Mouse (Mus musculus): ENCODE data around the gene Gm43552.
"Not testable (repeated sequence)": the region's sequence is repeated elsewhere in the genome, so short reads cannot be mapped to it uniquely, and the experiment has no call there.

The Gm43552 gene

DNA sequence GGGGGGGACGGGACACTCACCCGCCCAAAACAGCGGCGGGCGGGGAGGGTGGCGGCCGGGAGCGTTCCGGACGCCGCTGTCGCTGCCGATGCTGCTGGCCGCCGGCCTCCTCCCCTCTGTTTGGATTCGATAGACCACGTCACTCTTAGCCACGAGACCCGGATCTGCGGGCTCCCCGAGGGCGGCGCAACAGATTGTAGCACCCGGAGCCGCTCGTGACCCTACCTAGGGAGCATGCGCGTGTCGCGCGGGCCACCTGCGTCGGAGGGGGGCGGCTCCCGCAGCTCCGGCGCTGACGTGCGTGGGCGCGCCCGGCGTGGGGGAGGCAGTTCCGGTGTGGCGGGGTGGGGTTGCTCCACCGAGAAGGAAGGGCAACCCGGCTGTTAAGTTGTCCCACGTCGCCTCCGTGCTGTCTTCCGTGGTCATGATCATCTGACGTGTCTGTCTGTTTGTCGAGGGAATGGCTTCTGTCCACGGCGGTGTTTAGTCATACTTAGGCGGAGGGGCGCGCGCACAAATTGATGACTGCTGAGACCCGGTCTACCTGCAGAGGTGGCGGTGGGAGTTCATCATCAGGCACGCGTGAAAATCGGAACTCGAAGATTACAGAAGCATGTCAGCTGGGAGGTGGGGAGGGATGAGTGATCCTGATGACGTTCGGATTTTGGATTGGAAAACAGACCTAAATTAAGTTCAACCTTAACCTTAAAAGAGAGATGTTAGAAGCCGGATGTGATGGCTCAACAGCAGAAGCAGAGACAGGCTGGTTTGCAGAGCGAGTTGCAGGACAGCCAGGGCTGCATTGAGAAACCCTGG is at the start of gene Gm43552:
Gene Gm43552, minus strand, starts transcription at position 118 of the 816 bp plus-strand sequence.
- peak; percentile 84 for DNase-seq (ENCODE audit: low read depth)

DNA sequence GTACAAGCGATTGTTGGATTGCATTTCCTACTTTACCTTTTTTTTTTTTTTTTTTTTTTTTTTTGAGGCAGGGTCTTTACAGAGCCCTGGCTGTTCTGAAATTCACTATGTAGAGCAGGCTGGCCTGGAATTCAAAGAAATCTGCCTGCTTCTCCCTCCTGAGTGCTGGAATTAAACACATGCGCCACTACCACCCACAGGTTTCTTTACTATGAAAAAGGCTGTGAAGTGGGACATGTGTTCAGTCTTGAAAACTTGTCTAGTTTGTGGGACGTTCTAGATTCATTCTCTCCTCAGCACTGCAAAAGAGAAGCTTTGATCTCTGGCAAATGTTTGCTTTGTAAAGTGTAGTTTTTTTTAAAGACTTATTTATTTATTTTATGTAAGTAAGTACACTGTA is 49.3 kb upstream of the Gm43552 start:
- no peak for DNase-seq (ENCODE audit: low read depth)

DNA sequence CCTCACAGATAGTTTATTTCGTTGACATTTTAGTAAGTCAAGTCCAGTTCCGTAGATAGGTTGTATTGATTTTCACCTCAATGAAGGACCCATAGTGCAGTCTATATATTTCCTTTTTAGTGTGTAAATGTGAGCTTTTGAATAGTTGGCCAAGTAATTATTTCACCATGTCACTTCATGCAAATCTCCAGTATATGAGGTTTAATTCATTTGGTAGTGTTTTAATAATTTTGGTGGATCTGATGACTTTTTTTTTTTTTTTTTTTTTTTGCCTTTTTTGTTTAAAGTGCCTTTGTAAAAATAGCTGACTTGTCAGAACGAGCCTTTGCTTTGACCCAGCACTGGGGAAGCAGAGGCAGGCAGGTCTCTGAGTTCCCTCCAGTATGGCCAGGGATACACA is 47.2 kb upstream of the Gm43552 start:
- no peak for DNase-seq (ENCODE audit: low read depth)

DNA sequence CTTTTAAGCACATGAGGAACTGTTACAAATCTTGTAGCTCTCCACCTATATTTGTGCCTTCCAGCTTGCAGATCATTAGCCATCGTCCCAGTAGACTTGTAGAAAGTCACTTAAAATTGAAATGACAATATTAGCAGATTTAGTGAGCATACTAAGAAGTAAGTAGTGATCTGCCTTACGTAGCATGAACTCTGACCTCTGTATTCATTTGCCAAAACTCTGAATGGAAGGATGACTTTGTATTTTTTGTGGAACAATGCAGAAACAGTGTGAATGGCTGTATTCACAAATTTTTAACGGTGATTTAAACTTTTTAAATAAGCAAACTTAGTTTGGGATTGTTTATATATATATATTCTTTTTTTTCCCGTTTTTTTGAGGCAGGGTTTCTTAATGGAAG is 46.2 kb upstream of the Gm43552 start:
- no peak for DNase-seq (ENCODE audit: low read depth)

DNA sequence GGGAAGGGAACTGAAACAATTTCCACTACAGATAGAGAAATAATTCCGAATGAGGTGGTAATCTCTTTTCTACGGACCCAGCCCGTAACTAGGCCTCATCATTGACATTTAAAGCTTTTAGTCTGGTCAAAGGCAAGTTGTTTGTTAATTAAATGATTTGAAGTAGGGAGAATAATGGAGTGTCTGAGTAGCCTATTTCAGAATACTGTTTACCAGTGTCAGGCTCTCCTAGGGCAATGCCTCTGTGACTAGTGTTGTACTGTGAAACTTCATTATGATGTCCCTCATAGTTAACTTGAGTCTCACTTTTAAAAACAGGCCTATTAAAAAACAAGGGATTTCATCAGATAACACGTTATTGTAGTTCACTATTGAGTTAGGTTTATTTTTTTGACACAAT is 45.5 kb upstream of the Gm43552 start:
- DNase-seq (ENCODE audit: low read depth) = no peak

DNA sequence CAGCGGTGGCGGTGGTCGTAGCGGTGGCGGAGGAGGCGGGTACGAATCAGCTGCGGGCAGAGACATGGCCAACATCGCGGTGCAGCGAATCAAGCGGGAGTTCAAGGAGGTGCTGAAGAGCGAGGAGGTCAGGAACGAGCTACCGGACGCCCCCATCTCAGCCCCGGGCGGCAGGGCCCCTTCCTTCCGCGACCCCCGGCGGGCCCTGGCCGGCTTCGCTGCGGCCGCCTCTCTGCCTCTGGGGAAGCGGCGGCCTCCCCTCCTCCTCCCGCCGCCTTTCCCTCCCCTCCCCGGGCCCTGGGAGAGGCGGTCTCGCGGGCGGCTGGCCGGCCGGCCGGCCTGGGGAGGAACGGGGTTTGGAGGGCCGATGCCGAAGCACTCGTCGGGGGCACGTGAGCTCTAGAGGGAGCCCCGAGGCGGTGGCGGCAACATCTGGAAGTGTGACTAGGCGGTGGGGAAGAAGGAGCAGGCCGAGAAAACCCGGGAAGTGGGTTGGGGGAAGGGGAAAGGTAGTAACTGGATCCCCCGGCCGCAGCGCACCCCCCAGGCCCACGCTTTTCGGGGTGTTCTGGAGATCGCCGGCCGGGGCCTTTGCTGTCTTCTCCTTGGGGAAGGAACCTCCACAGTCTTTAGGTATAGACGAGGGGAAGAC is 44.9 kb upstream of the Gm43552 start:
- no peak for DNase-seq (ENCODE audit: low read depth)

DNA sequence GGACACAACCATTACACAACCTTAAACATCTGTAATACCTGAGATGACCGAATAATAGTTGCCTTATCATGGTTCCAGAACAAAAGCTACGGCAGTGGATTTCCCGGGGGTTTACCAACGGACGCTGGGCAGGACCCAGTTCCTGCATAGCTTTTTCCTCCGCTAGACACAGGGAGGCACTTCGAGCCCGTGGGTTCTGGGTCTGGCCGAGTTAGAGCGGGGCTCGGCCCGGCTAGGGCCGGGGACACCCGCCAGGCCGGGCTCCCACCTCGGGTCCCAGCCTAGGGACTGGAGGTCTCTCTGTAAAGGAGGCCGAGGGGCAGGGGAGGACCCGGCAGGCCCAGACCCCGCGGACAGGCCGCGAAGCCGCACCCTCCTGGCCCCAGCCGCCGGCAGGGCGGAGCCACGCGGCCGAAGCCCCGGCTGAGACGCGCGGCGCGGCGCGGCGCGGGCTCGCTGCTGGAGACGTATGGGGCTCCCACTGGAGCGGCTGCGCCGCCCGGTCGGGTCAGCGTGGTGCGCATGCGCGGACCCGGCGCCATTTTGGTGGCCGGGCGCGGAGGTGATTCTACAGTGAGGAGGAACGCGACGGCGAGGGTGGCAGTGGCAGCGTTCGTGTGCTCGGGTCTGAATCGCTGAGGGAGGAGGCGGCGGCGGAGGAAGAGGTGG is 44.3 kb upstream of the Gm43552 start, which contains the start of the genes Smim14 and Ube2k:
Gene Smim14, minus strand, starts transcription at position 434 of the 669 bp plus-strand sequence.
Gene Ube2k, plus strand, starts transcription at position 483 of the 669 bp plus-strand sequence.
- DNase-seq (ENCODE audit: low read depth) = peak; percentile 82

DNA sequence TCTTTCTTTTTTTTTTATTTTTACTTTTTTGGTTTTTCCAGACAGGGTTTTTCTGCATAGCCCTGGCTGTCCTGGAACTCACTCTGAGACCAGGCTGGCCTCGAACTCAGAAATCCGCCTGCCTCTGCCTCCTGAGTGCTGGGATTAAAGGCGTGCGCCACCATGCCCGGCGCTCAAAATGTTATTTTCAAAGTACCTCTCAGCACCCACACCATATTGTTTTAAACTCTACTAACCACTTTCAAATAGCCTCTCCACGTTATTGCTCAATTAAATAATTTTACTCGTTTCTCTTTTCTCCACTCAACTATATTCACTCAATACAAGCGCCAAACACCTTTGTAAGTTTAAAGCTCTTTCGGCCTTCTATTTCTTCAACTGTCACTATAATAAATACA is 43.4 kb upstream of the Gm43552 start:
- DNase-seq (ENCODE audit: low read depth) = not testable (repeated sequence)

DNA sequence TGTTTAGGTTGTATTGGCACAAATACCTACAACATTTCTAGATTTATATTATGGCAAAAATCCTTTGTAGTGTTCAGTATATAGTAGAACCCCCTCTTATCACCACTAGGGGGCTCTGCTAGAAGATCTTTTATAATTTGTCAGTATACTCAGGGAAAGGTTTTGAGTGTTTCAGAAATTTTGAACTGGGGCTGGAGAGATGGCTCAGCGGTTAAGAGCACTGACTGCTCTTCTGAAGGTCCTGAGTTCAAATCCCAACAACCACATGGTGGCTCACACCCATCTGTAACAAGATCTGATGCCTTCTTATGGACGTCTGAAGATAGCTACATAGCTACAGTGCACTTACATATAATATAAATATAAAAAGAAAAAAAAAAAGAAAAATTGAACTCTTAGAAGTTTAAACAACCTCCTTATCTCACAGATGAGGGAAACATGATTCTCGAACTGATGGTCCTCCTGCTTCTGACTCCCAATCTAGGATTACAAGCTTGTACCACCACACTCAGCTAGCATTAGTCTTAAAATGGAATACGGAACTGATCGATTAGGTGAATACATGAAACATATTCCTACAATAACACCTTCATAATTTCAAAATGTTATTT is 42.9 kb upstream of the Gm43552 start:
- DNase-seq (ENCODE audit: low read depth) = peak; percentile 68

DNA sequence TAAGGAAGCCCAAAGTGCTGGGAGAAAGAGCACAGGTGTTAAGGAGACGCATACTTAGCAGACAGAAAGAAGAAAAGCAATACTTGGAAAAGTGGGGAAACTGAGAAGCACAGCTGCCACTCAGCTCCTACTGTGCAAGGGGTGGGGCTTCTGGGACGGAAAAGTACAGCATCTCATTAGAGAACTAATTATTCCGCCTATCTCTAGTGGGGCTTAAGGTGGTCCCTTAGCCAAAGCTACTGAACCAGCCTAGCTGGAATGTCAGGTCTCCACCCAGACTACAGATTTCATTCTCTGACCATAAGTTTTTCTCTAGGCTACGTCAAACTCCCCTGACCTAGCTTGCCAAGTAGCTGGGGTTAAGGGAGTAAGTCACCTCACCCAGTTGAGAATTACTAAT is 41.9 kb upstream of the Gm43552 start:
- no peak for DNase-seq (ENCODE audit: low read depth)

DNA sequence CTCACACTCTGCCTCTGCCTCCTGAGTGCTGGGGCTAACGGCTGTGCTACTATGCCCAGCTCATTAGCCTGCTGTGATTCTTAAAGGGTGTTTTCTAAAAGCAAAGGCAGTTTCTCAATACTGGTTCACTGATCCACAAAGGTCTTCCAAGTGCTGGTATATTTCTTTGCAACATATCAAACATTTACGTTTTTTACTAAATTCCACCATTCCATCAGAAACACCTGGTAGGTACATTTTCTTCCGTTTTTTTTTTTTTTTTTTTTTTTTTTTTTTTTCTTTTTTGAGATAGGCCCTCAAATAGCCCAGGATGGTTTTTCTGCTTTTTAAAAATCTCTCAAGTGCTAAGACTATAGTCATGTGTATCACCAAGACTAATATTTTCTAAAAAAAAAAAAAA is 38.6 kb upstream of the Gm43552 start:
- DNase-seq (ENCODE audit: low read depth) = no peak

DNA sequence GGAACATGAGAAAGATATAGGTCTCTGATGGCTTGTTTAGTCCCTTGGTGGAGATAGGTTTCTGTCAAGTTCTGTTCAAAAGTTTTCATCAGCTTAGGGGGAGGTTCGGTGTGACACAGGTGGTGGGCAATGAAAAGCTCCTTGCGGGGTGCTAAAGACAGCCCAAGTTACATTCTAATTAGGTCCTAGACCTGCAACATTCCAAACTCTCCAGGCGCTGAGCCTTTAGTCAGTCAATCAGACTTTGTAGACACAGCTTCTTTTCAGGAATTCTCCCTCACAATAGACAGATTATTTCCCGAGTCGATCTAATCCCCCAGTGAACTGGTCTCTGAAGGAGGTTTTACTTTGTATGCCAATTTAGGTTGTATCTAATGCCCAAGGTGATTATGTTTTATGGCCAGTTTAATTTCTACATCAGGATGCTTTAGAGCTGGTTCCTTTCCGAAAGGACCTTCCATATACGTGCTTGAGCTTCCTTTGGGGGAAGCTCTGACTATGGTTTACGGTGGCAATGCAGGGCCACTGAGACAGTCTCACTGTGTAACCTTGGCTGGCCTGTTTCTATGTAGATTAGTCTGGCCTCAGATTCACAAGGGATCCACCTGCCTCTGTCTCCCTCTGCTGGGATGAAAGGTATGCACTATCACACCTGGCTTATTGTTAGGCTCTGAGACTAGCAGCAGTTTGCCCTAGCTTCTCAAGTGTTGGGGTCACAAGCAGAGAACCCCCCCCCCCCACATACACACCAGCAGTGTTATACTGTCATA is 33.2 kb upstream of the Gm43552 start:
- DNase-seq (ENCODE audit: low read depth) = no peak

DNA sequence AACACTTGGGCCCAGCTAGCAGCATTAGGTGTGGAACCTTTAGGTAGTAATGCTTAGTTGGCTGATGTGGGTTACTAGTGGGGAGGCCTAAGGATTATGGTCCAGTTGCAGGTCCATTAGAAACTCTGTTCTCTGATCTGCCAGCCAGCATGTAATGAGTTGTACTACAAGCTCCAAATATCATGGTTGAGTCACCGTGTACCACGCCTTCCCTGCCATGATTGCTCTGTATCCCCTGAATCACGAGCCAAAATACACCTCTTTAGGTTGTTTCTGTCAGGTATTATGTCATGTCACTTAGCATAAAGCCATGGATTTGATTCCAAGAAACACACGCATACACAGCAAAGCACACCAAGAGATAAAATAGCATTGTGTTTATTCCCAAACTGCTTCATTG is 32.2 kb upstream of the Gm43552 start:
- no peak for DNase-seq (ENCODE audit: low read depth)

DNA sequence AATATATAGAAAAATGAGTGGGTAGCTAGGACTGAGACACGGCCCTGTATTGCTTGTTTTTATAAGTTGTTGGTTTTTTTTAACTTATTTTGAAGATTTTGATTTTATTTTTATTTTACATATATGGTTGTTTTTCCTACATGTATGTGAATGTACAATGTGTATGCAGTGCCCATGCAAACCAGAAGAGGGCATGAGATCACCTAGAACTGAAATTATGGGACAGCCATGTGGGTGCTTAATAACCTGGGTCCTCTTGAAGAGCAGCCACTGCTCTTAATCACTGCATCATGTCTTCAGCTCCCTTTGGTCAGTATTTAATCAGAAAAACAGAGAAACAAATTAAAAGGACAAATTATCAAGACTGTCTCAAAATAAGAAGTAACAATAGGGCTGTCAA is 29.2 kb upstream of the Gm43552 start:
- DNase-seq (ENCODE audit: low read depth) = no peak

DNA sequence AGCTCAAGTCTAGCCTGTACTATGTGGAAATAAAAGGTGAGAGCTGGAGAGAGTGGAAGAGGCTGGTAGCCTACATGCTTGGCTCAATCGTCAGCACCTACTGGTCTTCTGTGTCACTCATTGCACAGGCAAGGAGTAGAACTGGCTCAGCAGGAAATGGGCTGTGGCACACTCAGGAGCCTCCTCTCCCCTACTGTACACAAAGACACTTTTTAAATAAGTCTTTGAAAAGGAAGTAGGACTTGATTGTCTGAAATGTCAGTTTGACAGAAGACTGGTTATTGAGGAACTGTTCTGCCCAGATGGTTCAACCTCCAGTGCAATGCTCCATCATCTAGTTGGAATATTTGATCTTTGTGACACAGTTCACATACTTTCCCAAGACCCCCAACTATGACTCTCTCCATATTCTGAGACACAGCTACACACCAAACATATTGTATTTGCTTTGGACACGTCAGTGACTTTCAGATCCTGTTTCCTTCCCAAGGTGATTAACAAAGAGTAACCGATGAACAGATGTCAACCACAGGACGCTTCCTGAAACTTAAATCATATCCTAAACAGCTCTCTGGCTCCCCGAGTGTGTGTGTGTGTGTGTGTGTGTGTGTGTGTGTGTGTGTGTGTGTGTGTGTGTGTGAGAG is 22.1 kb upstream of the Gm43552 start:
- no peak for DNase-seq (ENCODE audit: low read depth)

DNA sequence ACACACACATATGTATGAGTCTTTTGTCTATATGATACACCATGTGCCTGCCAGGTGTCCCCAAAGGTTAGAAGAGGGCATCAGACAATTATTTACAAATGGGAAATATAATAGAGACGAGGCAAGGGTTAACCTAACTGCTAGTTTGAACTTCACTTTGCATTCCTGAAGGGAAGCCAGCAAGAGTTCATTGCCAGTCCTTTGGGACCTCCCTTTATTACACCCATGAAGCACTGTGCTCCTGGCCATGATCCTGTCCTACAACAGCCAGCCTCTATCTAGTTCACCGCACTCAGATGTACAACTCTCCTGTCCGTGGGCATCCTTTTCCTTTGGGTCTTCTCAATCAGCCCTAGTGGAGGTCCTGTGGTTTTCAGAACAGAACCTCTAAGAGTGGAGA is 20.9 kb upstream of the Gm43552 start:
- no peak for DNase-seq (ENCODE audit: low read depth)

DNA sequence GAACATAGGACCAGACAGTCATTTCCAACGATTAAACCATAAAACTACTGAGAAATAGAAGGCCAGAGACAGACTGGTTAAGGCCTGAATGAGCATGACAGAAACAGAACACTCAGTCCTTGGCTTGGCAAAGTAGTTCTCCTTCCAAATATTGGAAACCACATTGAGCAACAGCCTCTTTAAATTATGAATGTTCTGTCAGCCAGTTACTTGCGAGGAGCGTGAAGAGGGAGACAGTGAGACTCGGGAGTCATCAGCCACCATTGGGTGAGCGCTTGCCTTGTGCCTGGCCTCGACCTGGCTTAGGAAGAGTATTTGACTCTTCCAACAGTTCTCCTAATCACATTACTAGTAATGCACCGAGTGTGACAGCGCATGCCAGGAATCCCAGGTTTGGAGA is 15.8 kb upstream of the Gm43552 start:
- no peak for DNase-seq (ENCODE audit: low read depth)

DNA sequence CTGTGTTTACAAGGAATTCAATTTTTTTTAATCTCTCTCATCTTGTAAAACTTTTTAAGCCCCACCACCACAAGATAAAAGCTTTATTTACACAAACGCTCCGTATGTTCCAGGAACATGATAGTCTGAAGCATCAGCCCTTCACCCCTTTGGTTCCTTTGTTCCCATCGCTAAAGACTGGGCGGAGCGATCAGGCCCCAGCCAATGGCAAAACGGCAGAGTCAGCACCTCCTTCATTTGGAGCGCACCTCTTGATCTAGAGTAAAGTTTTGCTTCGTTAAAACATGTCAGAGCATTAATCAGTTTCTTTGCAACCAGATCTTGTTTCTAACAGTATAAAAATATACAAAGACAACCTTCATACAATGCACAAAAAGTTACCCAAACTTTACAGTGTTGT is 13.2 kb upstream of the Gm43552 start:
- DNase-seq (ENCODE audit: low read depth) = peak; percentile 57

DNA sequence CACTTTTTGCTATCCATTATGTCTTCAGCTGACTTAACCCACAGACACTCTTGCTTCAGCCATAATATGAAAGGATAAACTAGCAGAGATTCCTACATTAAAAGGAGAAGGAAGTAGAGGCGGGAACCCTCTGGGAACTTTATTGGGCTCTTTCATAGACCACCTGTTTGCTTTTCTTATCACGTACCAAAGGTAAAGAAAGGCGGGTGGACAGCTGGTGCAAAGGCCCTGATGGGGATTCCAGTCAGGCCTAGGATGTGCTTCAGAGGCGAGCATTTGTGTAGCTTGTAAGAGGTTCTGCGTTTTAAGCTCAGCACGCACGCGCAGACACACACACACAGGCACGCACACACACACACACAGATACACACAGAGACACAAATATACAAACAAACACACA is 8.8 kb upstream of the Gm43552 start:
- DNase-seq (ENCODE audit: low read depth) = no peak

DNA sequence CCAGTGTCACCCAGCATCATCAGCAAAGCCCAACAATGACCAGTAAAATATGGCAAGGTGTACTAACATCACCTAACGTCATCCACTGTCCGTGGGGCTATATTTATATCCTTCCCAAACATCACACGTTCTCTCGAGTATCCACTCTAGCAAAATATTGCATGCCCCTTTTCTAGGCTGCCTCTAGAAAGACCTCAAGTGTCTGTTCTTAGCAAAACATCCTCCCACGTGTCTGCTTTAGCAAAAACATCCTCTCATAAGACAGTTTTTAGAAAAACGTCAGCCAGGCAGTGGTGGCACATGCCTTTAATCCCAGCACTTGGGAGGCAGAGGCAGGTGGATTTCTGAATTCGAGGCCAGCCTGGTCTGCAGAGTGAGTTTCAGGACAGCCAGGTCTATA is 7.6 kb upstream of the Gm43552 start:
- DNase-seq (ENCODE audit: low read depth) = no peak

Data from c-Kit-positive CD71-positive TER-119-negative erythroid progenitor cells, embryonic 14.5 days (primary cell).